In genomic region chr2:121292316-121293013, GRCm38 (mm10) we compare ENCODE assay signal across 25 mouse cellular contexts. TPM values are rescaled to one million over a fixed set of nuclear protein-coding genes. Genes with fewer than 3 reads are reported as not detected.
A peak's percentile ranks its signal among the peaks of the same experiment; 100 is the strongest.
DNase-seq lines count a peak whose midpoint lies in the region; ATAC-seq and TF ChIP-seq lines count a peak whose summit lies in the region.
"Had no signal": no experiment of that assay in that cellular context is flagged by ENCODE, and none has a peak within 500 bp of the region (broad histone marks: within the 10 kb centered on the region; RNA-seq: fewer than 3 reads in every experiment).

No protein-coding gene starts in this region.

- H3K9me3 ChIP-seq in forebrain, embryonic 14.5 days (replicated peaks; ENCODE audit: control insufficient read depth, low read length) = no peaks in the 10 kb centered on the region
- no peaks in the 10 kb centered on the region for H3K9me3 ChIP-seq in forebrain, embryonic 11.5 days (ENCODE audit: control insufficient read depth, low read length)
- no peaks in the 10 kb centered on the region for H3K9me3 ChIP-seq in kidney, postnatal 0 days (replicated peaks; ENCODE audit: low read length)
- H3K9me3 ChIP-seq in midbrain, postnatal 0 days (ENCODE audit: low read length) = no peaks in the 10 kb centered on the region
- H3K9me3 ChIP-seq in midbrain, embryonic 11.5 days (ENCODE audit: control insufficient read depth, low read length) = no peaks in the 10 kb centered on the region
- H3K9me3 ChIP-seq: G1E; heart, embryonic 12.5 days; hindbrain, embryonic 10.5 days; limb, embryonic 13.5 days; liver, embryonic 12.5 days; midbrain, embryonic 10.5 days had no signal

- no peak for ATAC-seq in forebrain, embryonic 14.5 days
- ATAC-seq in forebrain, embryonic 11.5 days (replicated peaks; ENCODE audit: low FRiP score) = no peak
- no peak for ATAC-seq in kidney, postnatal 0 days (replicated peaks; ENCODE audit: low FRiP score, low read depth)
- no peak for ATAC-seq in midbrain, postnatal 0 days (ENCODE audit: low FRiP score)
- no peak for ATAC-seq in midbrain, embryonic 11.5 days (ENCODE audit: low FRiP score)
- ATAC-seq: activated CD4-positive, CD25-positive, alpha-beta regulatory T cell, adult 4 months; liver, embryonic 12.5 days had no signal

- peak overlapping the region; percentile 18; the same call in 1 of the 2 replicates for H3K9ac ChIP-seq in forebrain, embryonic 14.5 days (ENCODE audit: low read length)
- no peak overlapping the region for H3K9ac ChIP-seq in forebrain, embryonic 11.5 days (ENCODE audit: low read length)
- H3K9ac ChIP-seq in kidney, postnatal 0 days (ENCODE audit: low read depth, low read length) = no peak overlapping the region
- 0 out of 2 replicates have a peak overlapping the region, but pooled peaks have one; percentile 19 for H3K9ac ChIP-seq in midbrain, postnatal 0 days (replicated peaks; ENCODE audit: low read length, poor library complexity, severe bottlenecking)
- no peak overlapping the region for H3K9ac ChIP-seq in midbrain, embryonic 11.5 days (ENCODE audit: low read length)
- H3K9ac ChIP-seq: heart, embryonic 12.5 days; limb, embryonic 13.5 days; liver, embryonic 12.5 days had no signal

- H3K4me1 ChIP-seq in forebrain, embryonic 14.5 days (ENCODE audit: control insufficient read depth, insufficient read depth, low read length) = peaks cover 50% of the 10 kb centered on the region
- H3K4me1 ChIP-seq in forebrain, embryonic 11.5 days (replicated peaks; ENCODE audit: control insufficient read depth, insufficient read depth, low read length) = peaks cover 42% of the 10 kb centered on the region
- peaks cover 18% of the 10 kb centered on the region for H3K4me1 ChIP-seq in kidney, postnatal 0 days (replicated peaks; ENCODE audit: insufficient read depth, low read length)
- peaks cover 29% of the 10 kb centered on the region for H3K4me1 ChIP-seq in midbrain, postnatal 0 days (ENCODE audit: insufficient read depth, low read length)
- H3K4me1 ChIP-seq in midbrain, embryonic 11.5 days (ENCODE audit: control insufficient read depth, insufficient read depth, low read length) = peaks cover 53% of the 10 kb centered on the region

- WGBS in forebrain, embryonic 14.5 days = 71% methylated on average over 5 of the region's 5 CpGs
- 71% methylated on average over 5 of the region's 5 CpGs for WGBS in forebrain, embryonic 11.5 days
- WGBS in kidney, postnatal 0 days = 75% methylated on average over 5 of the region's 5 CpGs
- 63% methylated on average over 5 of the region's 5 CpGs for WGBS in midbrain, postnatal 0 days
- WGBS in midbrain, embryonic 11.5 days = 67% methylated on average over 5 of the region's 5 CpGs

- no peaks in the 10 kb centered on the region for H3K27me3 ChIP-seq in forebrain, embryonic 14.5 days (replicated peaks; ENCODE audit: control insufficient read depth, insufficient read depth, low read length)
- peaks cover 2% of the 10 kb centered on the region; the same call in 1 of the 2 replicates for H3K27me3 ChIP-seq in forebrain, embryonic 11.5 days (ENCODE audit: control insufficient read depth, insufficient read depth, low read length)
- peaks cover 12% of the 10 kb centered on the region for H3K27me3 ChIP-seq in kidney, postnatal 0 days (ENCODE audit: insufficient read depth, low read length)
- H3K27me3 ChIP-seq in midbrain, postnatal 0 days (ENCODE audit: insufficient read depth, low read length) = no peaks in the 10 kb centered on the region
- H3K27me3 ChIP-seq in midbrain, embryonic 11.5 days (ENCODE audit: control insufficient read depth, insufficient read depth, low read length) = no peaks in the 10 kb centered on the region

- H3K36me3 ChIP-seq in forebrain, embryonic 14.5 days (ENCODE audit: control insufficient read depth, insufficient read depth, low read length) = no peaks in the 10 kb centered on the region
- H3K36me3 ChIP-seq in forebrain, embryonic 11.5 days (ENCODE audit: control insufficient read depth, insufficient read depth, low read length) = no peaks in the 10 kb centered on the region
- no peaks in the 10 kb centered on the region for H3K36me3 ChIP-seq in kidney, postnatal 0 days (ENCODE audit: insufficient read depth, low read length)
- no peaks in the 10 kb centered on the region for H3K36me3 ChIP-seq in midbrain, postnatal 0 days (ENCODE audit: insufficient read depth, low read length)
- no peaks in the 10 kb centered on the region for H3K36me3 ChIP-seq in midbrain, embryonic 11.5 days (ENCODE audit: control insufficient read depth, insufficient read depth, low read length)
- H3K36me3 ChIP-seq: G1E; heart, embryonic 12.5 days; hindbrain, embryonic 10.5 days; limb, embryonic 13.5 days; liver, embryonic 12.5 days; midbrain, embryonic 10.5 days had no signal

- DNase-seq in forebrain, embryonic 14.5 days (ENCODE audit: low spot score) = no peak
- DNase-seq in forebrain, embryonic 11.5 days (ENCODE audit: low spot score) = no peak
- no peak for DNase-seq in kidney, postnatal 0 days (ENCODE audit: low spot score)
- DNase-seq in kidney, postnatal 25 days = no peak
- no peak for DNase-seq in midbrain, postnatal 0 days (ENCODE audit: low spot score)
- DNase-seq in midbrain, embryonic 11.5 days (ENCODE audit: low spot score, missing footprints) = no peak
- DNase-seq in Muller cell, postnatal 12 days (ENCODE audit: inconsistent ontology term) = no peak
- DNase-seq: adrenal gland, adult 8-10 months; cerebellum, adult 2 months; gastrocnemius, postnatal 10 days; heart, postnatal 10 days; kidney, adult 18-20 months; layer of hippocampus, postnatal 36 days; lung, adult 18-20 months; lung, postnatal 4 days; right cerebral cortex, postnatal 14 days had no signal

- H3K4me3 ChIP-seq in forebrain, embryonic 14.5 days (ENCODE audit: low read depth, low read length) = no peak overlapping the region
- no peak overlapping the region for H3K4me3 ChIP-seq in forebrain, embryonic 11.5 days (ENCODE audit: low read depth, low read length)
- H3K4me3 ChIP-seq in kidney, postnatal 0 days (replicated peaks; ENCODE audit: low read depth, low read length) = no peak overlapping the region
- no peak overlapping the region for H3K4me3 ChIP-seq in midbrain, postnatal 0 days (ENCODE audit: low read depth, low read length)
- no peak overlapping the region for H3K4me3 ChIP-seq in midbrain, embryonic 11.5 days (ENCODE audit: low read depth, low read length)
- H3K4me3 ChIP-seq: heart, embryonic 12.5 days; hindbrain, embryonic 10.5 days; limb, embryonic 13.5 days; liver, embryonic 12.5 days; midbrain, embryonic 10.5 days had no signal

- H3K27ac ChIP-seq in forebrain, embryonic 14.5 days (ENCODE audit: low read depth, low read length) = no peak overlapping the region
- H3K27ac ChIP-seq in forebrain, embryonic 11.5 days (ENCODE audit: low read depth, low read length) = no peak overlapping the region
- no peak overlapping the region for H3K27ac ChIP-seq in kidney, postnatal 0 days
- H3K27ac ChIP-seq in midbrain, postnatal 0 days (ENCODE audit: low read depth, low read length) = no peak overlapping the region
- no peak overlapping the region for H3K27ac ChIP-seq in midbrain, embryonic 11.5 days (ENCODE audit: low read depth, low read length)
- H3K27ac ChIP-seq: hindbrain, embryonic 10.5 days; limb, embryonic 13.5 days; liver, embryonic 12.5 days; midbrain, embryonic 10.5 days had no signal

- no peak overlapping the region for H3K4me2 ChIP-seq in forebrain, embryonic 14.5 days (ENCODE audit: low read length)
- H3K4me2 ChIP-seq in forebrain, embryonic 11.5 days (ENCODE audit: low read depth, low read length, severe bottlenecking) = no peak overlapping the region
- no peak overlapping the region for H3K4me2 ChIP-seq in kidney, postnatal 0 days (ENCODE audit: low read length)
- H3K4me2 ChIP-seq in midbrain, postnatal 0 days (ENCODE audit: low read depth, low read length, poor library complexity, severe bottlenecking) = no peak overlapping the region
- no peak overlapping the region for H3K4me2 ChIP-seq in midbrain, embryonic 11.5 days
- H3K4me2 ChIP-seq: heart, embryonic 12.5 days; limb, embryonic 13.5 days; liver, embryonic 12.5 days had no signal

- 0 out of 2 replicates have a peak, but pooled peaks have one; percentile 27 for TF ChIP-seq CTCF in kidney, postnatal 0 days (IDR thresholded peaks at IDR 0.05; ENCODE audit: low read depth)
- peak; percentile 59 for TF ChIP-seq CTCF in midbrain, postnatal 0 days (IDR thresholded peaks at IDR 0.05)

RNA-seq across cellular contexts. Expression of gene Map1a, which starts 3.1 kb away (rescaled TPM):
- polyA plus RNA-seq in forebrain, embryonic 14.5 days (2014; fragmentation: Nextera tagmentation; extraction: Ambion mirVana) = 12.7 and 23.2 TPM in 2 replicates
- 16.2 and 18.1 TPM in 2 replicates for polyA plus RNA-seq in forebrain, embryonic 11.5 days (2014; fragmentation: Nextera tagmentation; extraction: Ambion mirVana)
- 0.93 and 1.3 TPM in 2 replicates for polyA plus RNA-seq in kidney, postnatal 0 days (2015; fragmentation: Nextera tagmentation; extraction: Ambion mirVana)
- total RNA-seq in midbrain, postnatal 0 days (2014; rRNA removed) = 137 and 154 TPM in 2 replicates
- 48.1 and 49.4 TPM in 2 replicates for polyA plus RNA-seq in midbrain, postnatal 0 days (2015; fragmentation: Nextera tagmentation; extraction: Ambion mirVana)
- polyA plus RNA-seq in midbrain, embryonic 11.5 days (2014; fragmentation: Nextera tagmentation; extraction: Ambion mirVana) = 11.2 and 14.3 TPM in 2 replicates
- total RNA-seq: granulocyte monocyte progenitor cell, adult 5-6 weeks; neutrophil, adult 5-6 weeks had no signal

RNA-seq across cellular contexts. Expression of gene Trp53bp1, which starts 21.3 kb away (rescaled TPM):
- 116 and 164 TPM in 2 replicates for polyA plus RNA-seq in forebrain, embryonic 14.5 days (2014; fragmentation: Nextera tagmentation; extraction: Ambion mirVana)
- polyA plus RNA-seq in forebrain, embryonic 11.5 days (2014; fragmentation: Nextera tagmentation; extraction: Ambion mirVana) = 152 and 169 TPM in 2 replicates
- 24.4 and 24.9 TPM in 2 replicates for polyA plus RNA-seq in kidney, postnatal 0 days (2015; fragmentation: Nextera tagmentation; extraction: Ambion mirVana)
- 262 and 292 TPM in 2 replicates for total RNA-seq in midbrain, postnatal 0 days (2014; rRNA removed)
- polyA plus RNA-seq in midbrain, postnatal 0 days (2015; fragmentation: Nextera tagmentation; extraction: Ambion mirVana) = 90.3 and 93.3 TPM in 2 replicates
- 132 and 138 TPM in 2 replicates for polyA plus RNA-seq in midbrain, embryonic 11.5 days (2014; fragmentation: Nextera tagmentation; extraction: Ambion mirVana)

Comparison
In these comparisons a context has a peak if more than half of its experiments do, and no peak if none do; other contexts are left out.
1. H3K9ac ChIP-seq: peak in forebrain, embryonic 14.5 days (single experiment) and midbrain, postnatal 0 days (single experiment); none in forebrain, embryonic 11.5 days (single experiment), kidney, postnatal 0 days (single experiment) and midbrain, embryonic 11.5 days (single experiment).